Mouse (Mus musculus): Measurements from ENCODE around the gene Serpinb11. TPM values are rescaled to one million over a fixed set of nuclear protein-coding genes. Genes with fewer than 3 reads are reported as not detected.

The Serpinb11 gene
- 0.13 TPM in 1 of 2 replicates, not detected in the other for polyA plus RNA-seq (2012; rRNA removed)

- no peak for DNase-seq (ENCODE audit: extremely low spot score in 1 of 2, low spot score in 1 of 2)
Observed at GRCm38 (mm10) chr1:107360898-107361297, at the start of gene Serpinb11. Gene Serpinb11 (plus strand): TSS chr1:107361198.

DNA sequence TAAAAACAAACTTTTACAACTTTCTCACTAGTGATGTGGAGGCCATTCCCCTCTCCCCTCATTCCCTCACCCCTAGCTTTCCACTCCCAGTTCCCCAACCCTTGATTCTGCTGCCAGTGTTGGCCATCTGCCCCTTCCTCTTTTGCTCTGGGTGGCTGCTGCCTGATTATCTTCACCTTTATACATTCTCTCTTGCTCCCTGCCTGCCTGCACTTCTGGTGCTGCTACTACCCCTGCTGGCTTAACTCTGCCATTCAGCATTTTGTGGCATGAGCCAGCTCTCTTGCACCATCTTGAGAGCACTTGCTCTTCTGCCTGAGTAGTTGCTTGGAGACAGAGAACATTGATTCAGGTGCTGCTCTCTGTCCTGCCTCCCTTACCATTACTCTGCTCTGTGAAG lies 15.0 kb upstream of the Serpinb11 start:
- no peak for DNase-seq (ENCODE audit: extremely low spot score in 1 of 2, low spot score in 1 of 2)

GRCm38 (mm10) chr1:107346788-107347187 lies 14.2 kb upstream of the Serpinb11 start:
- DNase-seq (ENCODE audit: extremely low spot score in 1 of 2, low spot score in 1 of 2), result no peak

GRCm38 (mm10) chr1:107350392-107350791 lies 10.6 kb upstream of the Serpinb11 start:
- DNase-seq (ENCODE audit: extremely low spot score in 1 of 2, low spot score in 1 of 2), result no peak

GRCm38 (mm10) chr1:107351115-107351514 lies 9.9 kb upstream of the Serpinb11 start:
- DNase-seq (ENCODE audit: extremely low spot score in 1 of 2, low spot score in 1 of 2), result no peak

GRCm38 (mm10) chr1:107353046-107353445 lies 8.0 kb upstream of the Serpinb11 start:
- peak in 1 of 2 experiments; percentile 4 for DNase-seq (ENCODE audit: extremely low spot score in 1 of 2, low spot score in 1 of 2)

GRCm38 (mm10) chr1:107365973-107366372 lies 5.0 kb downstream of the Serpinb11 start:
- no peak for DNase-seq (ENCODE audit: extremely low spot score in 1 of 2, low spot score in 1 of 2)

DNA sequence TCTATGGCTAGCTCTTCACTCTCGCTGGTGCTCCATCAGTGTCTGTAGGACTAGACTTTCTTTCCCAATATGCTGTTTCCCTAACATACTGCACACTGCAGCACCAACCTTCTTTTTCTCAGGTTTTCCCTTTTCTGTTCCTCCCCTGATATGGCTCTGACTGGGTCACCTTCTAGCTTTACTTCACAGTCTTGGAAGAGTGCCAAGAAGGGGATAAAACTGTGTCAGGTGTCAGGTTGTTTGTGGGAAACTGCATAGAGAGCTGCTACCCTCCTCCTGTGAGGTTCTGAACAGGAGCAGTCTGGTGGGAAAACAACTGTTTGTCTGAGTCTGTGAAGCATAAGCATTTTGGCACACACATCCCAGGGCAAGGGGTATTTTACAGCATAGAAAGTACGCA lies 7.9 kb downstream of the Serpinb11 start:
- DNase-seq (ENCODE audit: extremely low spot score in 1 of 2, low spot score in 1 of 2), result no peak

DNA sequence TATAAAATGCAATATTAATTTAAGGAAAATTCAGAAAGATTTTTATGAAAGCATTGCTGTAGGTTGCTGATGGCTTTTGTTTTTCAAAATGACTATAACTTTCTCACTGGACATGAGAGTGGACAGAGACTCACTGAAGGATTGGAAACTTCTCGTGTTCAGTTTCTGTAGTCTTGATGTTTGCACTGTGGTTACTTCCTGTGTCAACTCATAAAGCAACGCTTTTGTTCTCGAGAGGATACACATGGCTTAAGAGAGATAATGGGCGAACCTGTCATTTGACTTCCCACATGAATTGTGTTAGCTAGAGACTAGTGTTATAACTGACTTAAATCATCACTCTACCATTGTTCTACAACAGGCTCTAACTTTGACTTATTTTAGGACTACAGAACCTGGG lies 16.0 kb downstream of the Serpinb11 start:
- no peak for DNase-seq (ENCODE audit: extremely low spot score in 1 of 2, low spot score in 1 of 2)

GRCm38 (mm10) chr1:107378368-107378767 lies 17.4 kb downstream of the Serpinb11 start:
- DNase-seq (ENCODE audit: extremely low spot score in 1 of 2, low spot score in 1 of 2), result no peak

DNA sequence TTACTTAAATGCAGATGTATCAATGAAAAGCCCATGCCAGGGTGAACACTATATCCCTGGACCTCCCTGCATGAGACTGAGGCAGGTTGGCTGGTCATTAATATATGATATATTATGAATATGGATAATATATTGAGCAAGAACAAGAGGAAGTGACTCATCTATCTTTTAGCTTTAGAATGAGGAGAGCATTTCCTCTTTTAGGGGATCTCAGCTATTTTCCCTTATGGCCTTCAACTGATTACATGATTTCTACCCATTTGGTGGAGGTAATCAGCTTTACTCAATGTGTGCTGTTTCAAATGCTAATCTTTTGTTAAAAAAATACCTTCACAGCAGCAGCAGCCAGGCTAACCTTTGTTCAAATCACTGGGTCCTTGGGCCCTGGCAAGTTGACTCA lies 20.5 kb downstream of the Serpinb11 start:
- no peak for DNase-seq (ENCODE audit: extremely low spot score in 1 of 2, low spot score in 1 of 2)

DNA sequence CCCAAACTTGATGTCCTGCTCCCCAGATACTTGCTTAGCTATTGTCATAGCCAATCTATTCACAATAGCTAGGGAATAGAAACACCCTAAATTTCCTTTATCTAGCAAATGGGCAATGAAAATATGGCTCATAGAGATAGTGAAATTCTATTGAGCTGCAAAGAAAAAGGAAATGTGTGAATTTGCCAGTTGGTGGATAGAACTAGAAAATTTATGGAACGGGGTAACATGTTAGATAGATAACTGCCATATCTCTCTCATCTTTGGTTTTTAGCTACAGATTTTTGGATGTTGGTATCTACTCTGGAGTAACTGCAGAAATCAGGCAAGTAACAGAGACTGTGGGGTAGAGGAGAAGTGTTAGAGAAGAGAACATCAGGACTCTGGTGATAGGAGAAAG lies 21.4 kb downstream of the Serpinb11 start:
- DNase-seq (ENCODE audit: extremely low spot score in 1 of 2, low spot score in 1 of 2), result no peak

GRCm38 (mm10) chr1:107384532-107384931 lies 23.5 kb downstream of the Serpinb11 start:
- DNase-seq (ENCODE audit: extremely low spot score in 1 of 2, low spot score in 1 of 2), result peak in 1 of 2 experiments; percentile 20

GRCm38 (mm10) chr1:107389753-107390152 lies 28.8 kb downstream of the Serpinb11 start:
- DNase-seq (ENCODE audit: extremely low spot score in 1 of 2, low spot score in 1 of 2), result no peak

GRCm38 (mm10) chr1:107397481-107397880 lies 36.5 kb downstream of the Serpinb11 start:
- DNase-seq (ENCODE audit: extremely low spot score in 1 of 2, low spot score in 1 of 2), result no peak

DNA sequence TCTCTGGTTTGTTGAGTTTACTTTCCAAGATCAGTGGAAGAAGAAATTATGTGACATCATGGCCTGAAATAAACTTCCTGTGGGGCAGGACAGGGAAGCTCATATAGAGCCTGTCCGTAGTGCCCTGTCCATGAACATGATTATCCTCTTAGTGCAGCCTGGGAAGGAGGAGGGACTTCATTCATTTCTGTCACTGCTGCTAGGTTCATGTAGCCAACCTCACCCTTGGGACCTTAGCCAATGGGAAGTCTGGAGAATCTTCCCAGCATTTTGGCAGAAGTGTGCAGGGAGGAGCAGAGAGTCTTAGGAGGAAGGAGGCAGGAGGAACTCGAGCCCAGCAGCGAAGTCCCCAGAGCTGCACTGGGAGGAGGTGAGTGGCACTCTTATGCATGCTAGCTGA lies 38.4 kb downstream of the Serpinb11 start, which contains the start of gene Serpinb7:
Gene Serpinb7, plus strand, starts transcription at position 301 of the 400 bp plus-strand sequence.
- no peak for DNase-seq (ENCODE audit: extremely low spot score in 1 of 2, low spot score in 1 of 2)

DNA sequence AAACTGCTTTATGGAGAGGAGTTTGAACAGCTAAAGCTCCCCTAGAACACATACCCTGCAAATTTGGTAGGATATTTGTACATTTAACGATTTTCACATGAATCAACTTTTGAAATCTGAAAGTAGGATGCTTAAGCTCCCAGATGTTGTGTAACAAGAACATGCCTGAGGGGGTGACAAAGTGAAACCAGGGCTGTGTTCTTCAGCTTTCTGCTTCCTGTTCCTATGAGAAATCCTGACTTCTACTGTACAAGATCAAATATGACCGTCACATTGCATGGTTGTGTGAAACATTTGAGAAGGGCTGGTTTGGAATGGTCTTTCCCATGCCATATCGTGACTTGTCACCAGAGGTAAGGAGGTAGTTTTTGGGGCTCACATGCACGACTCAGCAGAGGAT lies 41.1 kb downstream of the Serpinb11 start:
- no peak for DNase-seq (ENCODE audit: extremely low spot score in 1 of 2, low spot score in 1 of 2)

GRCm38 (mm10) chr1:107414650-107415049 lies 53.7 kb downstream of the Serpinb11 start:
- DNase-seq (ENCODE audit: extremely low spot score in 1 of 2, low spot score in 1 of 2), result no peak

DNA sequence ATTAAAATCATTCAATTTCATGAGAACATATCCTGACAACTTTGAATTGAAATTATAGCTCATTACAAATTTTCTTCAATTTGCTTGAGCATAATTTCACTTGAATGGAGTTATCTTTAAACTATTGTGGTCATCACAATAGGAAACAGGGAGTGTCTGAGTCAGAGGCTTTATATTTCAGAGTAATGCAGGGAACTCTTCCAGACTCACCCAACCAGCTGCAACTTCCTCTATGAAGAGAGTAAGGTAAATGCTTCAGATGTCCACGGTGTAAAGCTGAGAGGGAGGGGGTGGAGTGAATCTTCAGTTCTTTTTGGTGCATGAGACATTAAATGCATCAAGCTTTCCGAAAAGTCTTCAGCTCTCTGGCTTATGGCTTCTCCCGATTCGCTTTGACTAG lies 61.5 kb downstream of the Serpinb11 start:
- no peak for DNase-seq (ENCODE audit: extremely low spot score in 1 of 2, low spot score in 1 of 2)

Measured in frontal cortex, adult 2 months (tissue).